Mouse (Mus musculus) stomach, embryonic 15.5 days (tissue): Measurements from ENCODE around the gene Anxa5. TPM values are rescaled to one million over a fixed set of nuclear protein-coding genes. Genes with fewer than 3 reads are reported as not detected.

Experiments used
- ATAC-seq: fragments of 200-750 bp; cut with Nextera tagmentation; 2 replicates; pipeline ENCODE4 v1.8.0; 2017; ENCODE audit warnings: low read depth, moderate number of reproducible peaks, moderate TSS enrichment; ENCODE audit not compliant: insufficient read depth, low FRiP score
- H3K27ac ChIP-seq: fragments of 300-500 bp; sonication (generic); 2 replicates; pipeline ENCODE4 v1.5.1; 2015; ENCODE audit warnings: mild to moderate bottlenecking, inconsistent platforms
- H3K27me3 ChIP-seq: fragments of 300-500 bp; sonication (generic); replicated peaks from 2 replicates; pipeline ENCODE4 v1.6.1; 2015; ENCODE audit warnings: inconsistent platforms
- H3K36me3 ChIP-seq: fragments of 300-500 bp; sonication (generic); 2 replicates; pipeline ENCODE4 v1.6.1; 2015; ENCODE audit warnings: inconsistent platforms
- H3K4me1 ChIP-seq: fragments of 300-500 bp; sonication (generic); 2 replicates; pipeline ENCODE4 v1.6.1; 2015; ENCODE audit warnings: inconsistent platforms
- H3K4me2 ChIP-seq: fragments of 300-500 bp; sonication (generic); 2 replicates; pipeline ENCODE4 v1.6.1; 2015; ENCODE audit warnings: mild to moderate bottlenecking, inconsistent platforms
- H3K4me3 ChIP-seq: fragments of 300-500 bp; sonication (generic); replicated peaks from 2 replicates; pipeline ENCODE4 v1.5.1; 2015; ENCODE audit warnings: inconsistent platforms
- H3K9ac ChIP-seq: fragments of 300-500 bp; sonication (generic); 2 replicates; pipeline ENCODE4 v1.6.1; 2015; ENCODE audit warnings: inconsistent platforms
- H3K9me3 ChIP-seq: fragments of 300-500 bp; sonication (generic); 2 replicates; pipeline ENCODE4 v1.6.1; 2016; ENCODE audit warnings: inconsistent platforms
- WGBS: fragments of 180-500 bp; shearing (Covaris S2); methylation state at CpG from one replicate; pipeline ENCODE4 v1.1.7; 2015; 5-methylcytosine and 5-hydroxymethylcytosine counted together
- polyA plus RNA-seq: library from polyadenylated mRNA; unstranded; fragments of >200 nt; fragmentation: Nextera tagmentation; extraction: Ambion mirVana; gene quantifications from 2 replicates; pipeline ENCODE4 v1.2.1, GENCODE M21; 2015

The Anxa5 gene
- polyA plus RNA-seq, 1 experiment from 2014 or later = 311 TPM

GRCm38 (mm10) chr3:36498224-36498623 lies 22.5 kb upstream of the Anxa5 start:
- no peaks in the 10 kb centered on the region for H3K27me3 ChIP-seq
- no peaks in the 10 kb centered on the region for H3K4me1 ChIP-seq
- H3K9ac ChIP-seq = no peak overlapping the region
- ATAC-seq = no peak
- 83% methylated on average over 6 of the region's 6 CpGs for WGBS
- no peaks in the 10 kb centered on the region for H3K9me3 ChIP-seq
- no peak overlapping the region for H3K27ac ChIP-seq
- H3K4me2 ChIP-seq = no peak overlapping the region
- H3K36me3 ChIP-seq = no peaks in the 10 kb centered on the region
- H3K4me3 ChIP-seq = no peak overlapping the region

- no peak overlapping the region for H3K9ac ChIP-seq
- H3K27me3 ChIP-seq = no peaks in the 10 kb centered on the region
- H3K9me3 ChIP-seq = no peaks in the 10 kb centered on the region
- H3K27ac ChIP-seq = no peak overlapping the region
- no peaks in the 10 kb centered on the region for H3K4me1 ChIP-seq
- no peaks in the 10 kb centered on the region for H3K36me3 ChIP-seq
- 20% methylated on average over 14 of the region's 14 CpGs for WGBS
- no peak overlapping the region for H3K4me3 ChIP-seq
- ATAC-seq = no peak
- H3K4me2 ChIP-seq = no peak overlapping the region
Observed at GRCm38 (mm10) chr3:36496746-36497145, 21.1 kb upstream of the Anxa5 start.

- H3K27ac ChIP-seq = no peak overlapping the region
- H3K36me3 ChIP-seq = no peaks in the 10 kb centered on the region
- H3K4me3 ChIP-seq = no peak overlapping the region
- no peaks in the 10 kb centered on the region for H3K27me3 ChIP-seq
- H3K4me2 ChIP-seq = no peak overlapping the region
- 84% methylated on average over 9 of the region's 9 CpGs for WGBS
- no peak for ATAC-seq
- no peaks in the 10 kb centered on the region for H3K4me1 ChIP-seq
- no peaks in the 10 kb centered on the region for H3K9me3 ChIP-seq
- no peak overlapping the region for H3K9ac ChIP-seq
Observed at GRCm38 (mm10) chr3:36496273-36496672, 20.6 kb upstream of the Anxa5 start.

DNA sequence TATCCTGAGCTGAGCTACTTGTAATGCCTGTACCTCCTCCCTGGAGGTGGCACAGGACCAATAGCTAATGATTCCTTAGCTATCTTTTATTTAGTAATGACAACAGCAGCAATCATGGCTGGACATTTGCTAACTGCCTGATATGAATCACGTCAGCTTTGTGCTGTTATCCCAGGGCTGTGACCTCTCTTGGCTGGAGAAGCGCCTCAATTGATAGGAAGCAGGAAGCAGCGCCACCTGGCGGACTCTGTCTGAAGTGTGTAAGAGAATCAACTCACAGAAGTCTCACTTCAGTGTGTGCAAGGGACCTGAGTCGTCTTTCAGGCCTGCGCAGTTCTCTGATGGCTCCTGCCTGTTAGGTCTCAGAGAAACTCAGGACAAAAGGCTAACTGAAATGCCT lies 19.7 kb upstream of the Anxa5 start:
- Histone ChIP-seq H3K4me2 (peak overlapping the region; percentile 22; the same call in 1 of the 2 replicates), H3K4me3 (0 out of 2 replicates have a peak overlapping the region, but pooled peaks have one; percentile 5), H3K9me3 (no peaks in the 10 kb centered on the region), H3K36me3 (no peaks in the 10 kb centered on the region), H3K4me1 (no peaks in the 10 kb centered on the region), H3K27me3 (no peaks in the 10 kb centered on the region), H3K27ac (no peak overlapping the region), H3K9ac (no peak overlapping the region)
- 10% methylated on average over 6 of the region's 6 CpGs for WGBS
- peak; percentile 80 for ATAC-seq

DNA sequence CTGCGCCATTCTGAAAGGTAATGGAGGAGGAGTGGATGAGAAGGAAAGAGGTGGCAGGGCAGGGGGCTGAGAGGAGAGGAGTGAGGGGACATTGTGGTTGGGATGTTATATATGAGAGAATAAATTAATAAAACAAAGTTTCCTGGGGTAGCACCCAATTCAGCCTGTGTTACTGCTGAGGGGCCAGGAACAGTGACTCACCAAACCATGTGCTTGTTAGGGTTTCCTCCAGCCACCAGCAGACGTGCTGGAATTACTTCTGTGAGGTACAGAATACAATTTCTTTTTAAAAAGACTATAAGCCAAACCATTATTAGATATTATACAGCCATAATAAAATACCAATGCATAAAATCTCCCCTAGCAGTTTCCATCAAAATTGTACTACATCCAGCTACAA lies 18.9 kb upstream of the Anxa5 start:
- Histone ChIP-seq H3K9ac (no peak overlapping the region), H3K9me3 (no peaks in the 10 kb centered on the region), H3K36me3 (no peaks in the 10 kb centered on the region), H3K4me3 (no peak overlapping the region), H3K4me2 (no peak overlapping the region), H3K27ac (no peak overlapping the region), H3K4me1 (no peaks in the 10 kb centered on the region), H3K27me3 (no peaks in the 10 kb centered on the region)
- WGBS = 81% methylated on average over 2 of the region's 2 CpGs
- no peak for ATAC-seq

- Histone ChIP-seq H3K27me3 (no peaks in the 10 kb centered on the region), H3K9me3 (no peaks in the 10 kb centered on the region), H3K4me3 (no peak overlapping the region), H3K4me2 (no peak overlapping the region), H3K4me1 (no peaks in the 10 kb centered on the region), H3K36me3 (no peaks in the 10 kb centered on the region), H3K9ac (no peak overlapping the region), H3K27ac (no peak overlapping the region)
- WGBS = 33% methylated on average over 6 of the region's 6 CpGs
- no peak for ATAC-seq
Observed at GRCm38 (mm10) chr3:36493641-36494283, 18.1 kb upstream of the Anxa5 start.

- Histone ChIP-seq H3K36me3 (no peaks in the 10 kb centered on the region), H3K4me3 (no peak overlapping the region), H3K27me3 (no peaks in the 10 kb centered on the region), H3K27ac (no peak overlapping the region), H3K9ac (no peak overlapping the region), H3K4me1 (no peaks in the 10 kb centered on the region), H3K4me2 (no peak overlapping the region), H3K9me3 (no peaks in the 10 kb centered on the region)
- 69% methylated on average over 9 of the region's 9 CpGs for WGBS
- no peak for ATAC-seq
Observed at GRCm38 (mm10) chr3:36492716-36493391, 17.2 kb upstream of the Anxa5 start.

DNA sequence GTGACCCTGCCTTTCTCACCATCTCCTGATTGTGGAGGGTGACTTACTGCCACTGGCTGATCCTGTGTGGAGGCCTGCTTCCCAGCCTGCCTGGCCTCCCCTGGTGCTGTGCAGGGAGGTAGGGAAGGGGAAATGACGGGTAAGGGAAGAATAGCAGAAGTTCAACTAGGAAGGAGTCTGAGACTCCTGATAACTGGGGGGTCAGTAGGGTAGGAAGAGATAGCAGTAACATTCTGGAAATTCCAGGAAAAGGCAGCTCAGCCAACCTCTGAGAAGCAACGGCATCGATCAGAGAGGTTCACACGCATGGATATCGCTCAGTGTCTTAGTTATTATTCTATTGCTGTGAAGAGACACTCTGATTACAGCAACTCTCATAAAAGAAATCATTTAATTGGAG lies 15.8 kb upstream of the Anxa5 start:
- Histone ChIP-seq H3K36me3 (no peaks in the 10 kb centered on the region), H3K4me2 (no peak overlapping the region), H3K4me3 (no peak overlapping the region), H3K9me3 (no peaks in the 10 kb centered on the region), H3K9ac (no peak overlapping the region), H3K27me3 (no peaks in the 10 kb centered on the region), H3K27ac (no peak overlapping the region), H3K4me1 (no peaks in the 10 kb centered on the region)
- ATAC-seq = no peak
- 89% methylated on average over 5 of the region's 5 CpGs for WGBS

- Histone ChIP-seq H3K27ac (no peak overlapping the region), H3K9ac (no peak overlapping the region), H3K9me3 (no peaks in the 10 kb centered on the region), H3K4me3 (no peak overlapping the region), H3K36me3 (no peaks in the 10 kb centered on the region), H3K4me2 (no peak overlapping the region), H3K27me3 (no peaks in the 10 kb centered on the region), H3K4me1 (no peaks in the 10 kb centered on the region)
- no peak for ATAC-seq
- WGBS = 94% methylated on average over 1 of the region's 1 CpGs
Observed at GRCm38 (mm10) chr3:36489590-36489910, 13.9 kb upstream of the Anxa5 start.

DNA sequence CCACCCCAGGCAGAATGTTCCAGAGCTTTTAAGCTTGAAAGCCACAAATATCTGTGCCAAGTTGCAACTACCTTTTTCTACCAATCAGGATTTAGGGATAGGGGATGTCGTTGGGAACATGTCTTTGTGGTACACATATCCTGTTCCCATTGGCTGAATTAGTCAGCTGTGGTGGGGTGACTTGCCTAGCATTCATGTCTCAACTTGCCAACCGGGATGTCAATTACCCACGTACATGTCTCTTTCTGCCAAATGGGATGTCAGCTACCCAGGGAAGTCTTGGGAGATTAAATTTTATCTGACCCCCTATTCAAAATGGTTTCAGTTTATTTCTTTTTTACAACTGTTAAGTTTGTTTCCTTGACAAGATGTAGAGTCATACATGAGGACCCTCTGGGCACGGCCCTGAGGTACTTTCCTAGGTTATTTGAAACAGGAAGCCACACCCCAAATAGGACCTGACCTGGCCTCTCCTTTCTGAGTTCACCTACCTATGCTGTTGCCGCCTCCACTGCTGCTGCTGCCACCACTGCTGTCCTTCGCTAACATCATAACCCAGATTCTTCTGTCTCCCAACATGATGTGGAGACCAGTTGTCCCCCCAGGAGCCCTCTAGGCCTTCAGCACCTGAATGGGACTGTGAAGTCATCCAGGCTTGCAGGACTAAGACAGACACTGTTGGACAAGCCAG lies 13.3 kb upstream of the Anxa5 start:
- no peak for ATAC-seq
- no peak overlapping the region for H3K4me2 ChIP-seq
- 81% methylated on average over 6 of the region's 6 CpGs for WGBS
- H3K4me1 ChIP-seq = no peaks in the 10 kb centered on the region
- no peak overlapping the region for H3K4me3 ChIP-seq
- H3K27ac ChIP-seq = no peak overlapping the region
- no peaks in the 10 kb centered on the region for H3K9me3 ChIP-seq
- H3K9ac ChIP-seq = no peak overlapping the region
- no peaks in the 10 kb centered on the region for H3K27me3 ChIP-seq
- no peaks in the 10 kb centered on the region for H3K36me3 ChIP-seq

DNA sequence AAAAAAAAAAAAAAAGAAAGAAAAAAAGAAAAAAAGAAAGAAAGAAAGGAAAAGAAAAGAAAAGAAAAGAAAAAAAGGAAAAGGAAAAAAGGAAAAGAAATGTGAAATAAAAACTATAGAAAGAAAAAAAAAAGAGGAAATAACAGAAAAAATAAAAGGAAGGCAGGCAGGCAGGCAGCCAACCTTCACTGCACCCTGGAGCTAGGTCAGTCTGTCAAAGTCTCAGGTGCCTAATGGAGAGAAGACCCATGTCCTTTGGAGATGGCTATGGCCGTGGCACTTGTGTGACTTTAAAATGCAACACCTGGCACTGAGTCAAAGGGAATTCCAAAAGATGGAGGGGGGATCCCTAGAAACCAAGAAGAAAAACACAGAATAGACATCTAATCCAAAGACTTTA lies 12.7 kb upstream of the Anxa5 start:
- no peak overlapping the region for H3K27ac ChIP-seq
- 53% methylated on average over 1 of the region's 1 CpGs for WGBS
- no peaks in the 10 kb centered on the region for H3K27me3 ChIP-seq
- no peaks in the 10 kb centered on the region for H3K36me3 ChIP-seq
- H3K9ac ChIP-seq = no peak overlapping the region
- no peaks in the 10 kb centered on the region for H3K4me1 ChIP-seq
- ATAC-seq = no peak
- no peaks in the 10 kb centered on the region for H3K9me3 ChIP-seq
- no peak overlapping the region for H3K4me2 ChIP-seq
- no peak overlapping the region for H3K4me3 ChIP-seq

GRCm38 (mm10) chr3:36486881-36487280 lies 11.2 kb upstream of the Anxa5 start:
- Histone ChIP-seq H3K4me2 (no peak overlapping the region), H3K36me3 (no peaks in the 10 kb centered on the region), H3K9ac (no peak overlapping the region), H3K27me3 (no peaks in the 10 kb centered on the region), H3K27ac (no peak overlapping the region), H3K4me1 (peaks cover 10% of the 10 kb centered on the region; the same call in 1 of the 2 replicates), H3K9me3 (no peaks in the 10 kb centered on the region), H3K4me3 (no peak overlapping the region)
- no peak for ATAC-seq
- WGBS = 88% methylated on average over 6 of the region's 6 CpGs
